9 mouse cellular contexts compared by ENCODE assay signal in genomic region chr9:116059156-116059555, GRCm38 (mm10).
A peak's percentile ranks its signal among the peaks of the same experiment; 100 is the strongest.
DNase-seq lines count a peak whose midpoint lies in the region; ATAC-seq and TF ChIP-seq lines count a peak whose summit lies in the region.
"Had no signal": no experiment of that assay in that cellular context is flagged by ENCODE, and none has a peak within 500 bp of the region (broad histone marks: within the 10 kb centered on the region; RNA-seq: fewer than 3 reads in every experiment).

No protein-coding gene starts in this region.

- TF ChIP-seq POLR2A in cortical plate, adult 2 months (IDR thresholded peaks at IDR 0.05; ENCODE audit: extremely low read depth, insufficient read depth, low read length) = no peak

- H3K4me1 ChIP-seq in cortical plate, adult 2 months (ENCODE audit: control insufficient read depth, insufficient read depth, low read length) = no peaks in the 10 kb centered on the region; the same call in 1 of the 2 replicates

- intact Hi-C loops in gastrocnemius, adult 2 months (cut with DNase I) = no loop called here
- intact Hi-C loops in left cerebral cortex, postnatal 36 days (cut with DNase I) = no loop called here

- H3K27ac ChIP-seq in gastrocnemius, adult 2 months = no peak overlapping the region
- H3K27ac ChIP-seq in cortical plate, adult 2 months (ENCODE audit: insufficient read depth, low read length) = no peak overlapping the region

- TF ChIP-seq CTCF in gastrocnemius, adult 2 months (IDR thresholded peaks at IDR 0.05) = peak; percentile 37; the same call in 1 of the 2 replicates
- peak; percentile 47; the same call in 1 of the 2 replicates for TF ChIP-seq CTCF in cortical plate, adult 2 months (IDR thresholded peaks at IDR 0.05; ENCODE audit: extremely low read depth, insufficient read depth, low read length)

- DNase-seq in gastrocnemius, adult 2 months = no peak
- no peak for DNase-seq in gastrocnemius, adult 18-20 months (ENCODE audit: low spot score)
- peak; percentile 41 for DNase-seq in 3134 (ENCODE audit: extremely low read depth, insufficient read length, low spot score)
- no peak for DNase-seq in cerebellum, adult 9-10 months
- no peak for DNase-seq in left cerebral cortex, postnatal 36 days (ENCODE audit: low spot score in 2 of 2)
- no peak for DNase-seq in kidney, adult 18-20 months

- no peak overlapping the region for H3K4me3 ChIP-seq in gastrocnemius, adult 2 months
- no peak overlapping the region for H3K4me3 ChIP-seq in cortical plate, adult 2 months (ENCODE audit: insufficient read depth, low read length)
- H3K4me3 ChIP-seq: myocyte had no signal

- ATAC-seq in megakaryocyte, adult 5-6 weeks (ENCODE audit: poor library complexity, severe bottlenecking) = peak; percentile 84
